Mouse (Mus musculus) C2C12 (cell line): Measurements from ENCODE around the gene C1qtnf3. TPM values are rescaled to one million over a fixed set of nuclear protein-coding genes. Genes with fewer than 3 reads are reported as not detected.

Source experiments
- H3K27me3 ChIP-seq: one replicate; pipeline ENCODE4 v1.6.1; 2011; ENCODE audit not compliant: control insufficient read depth, insufficient read depth, insufficient read length
- H3K36me3 ChIP-seq: one replicate; pipeline ENCODE4 v1.6.1; 2011; ENCODE audit not compliant: control insufficient read depth, insufficient read depth
- H3K4me3 ChIP-seq: one replicate; pipeline ENCODE4 v1.5.1; 2011; ENCODE audit warnings: mild to moderate bottlenecking, control low read depth; ENCODE audit not compliant: poor library complexity, insufficient read depth, severe bottlenecking
- H3K79me2 ChIP-seq: one replicate; pipeline ENCODE4 v1.6.1; 2011; ENCODE audit not compliant: control insufficient read depth, insufficient read depth
- H3K79me3 ChIP-seq: one replicate; pipeline ENCODE4 v1.6.1; 2011; ENCODE audit warnings: low read depth, control low read depth
- H3ac ChIP-seq: one replicate; pipeline ENCODE3; 2011; ENCODE audit warnings: low read depth; ENCODE audit not compliant: control insufficient read depth, insufficient read length
- CEBPB ChIP-seq: IDR thresholded peaks from one replicate; pipeline ENCODE4 v1.6.1; 2011; ENCODE audit warnings: low read depth, mild to moderate bottlenecking, control low read depth, moderate library complexity
- CTCF ChIP-seq: IDR thresholded peaks from one replicate; pipeline ENCODE4 v1.5.1; 2011; ENCODE audit not compliant: control insufficient read depth, insufficient read depth, insufficient read length
- FOSL1 ChIP-seq: IDR thresholded peaks from one replicate; pipeline ENCODE4 v1.8.0; 2011; ENCODE audit warnings: mild to moderate bottlenecking, low read length; ENCODE audit not compliant: poor library complexity, insufficient read depth, severe bottlenecking
- MAX ChIP-seq: IDR thresholded peaks from one replicate; pipeline ENCODE4 v1.6.1; 2011; ENCODE audit warnings: mild to moderate bottlenecking, control low read depth
- MYOD1 ChIP-seq: IDR thresholded peaks from one replicate; pipeline ENCODE4 v1.6.1; 2011; ENCODE audit warnings: low read depth; ENCODE audit not compliant: control insufficient read depth, insufficient read length
- MYOG ChIP-seq: IDR thresholded peaks from one replicate; pipeline ENCODE4 v1.6.1; 2011; ENCODE audit not compliant: control insufficient read depth, insufficient read length; ENCODE audit errors: extremely low read depth
- USF1 ChIP-seq: IDR thresholded peaks from one replicate; pipeline ENCODE4 v1.6.1; 2011; ENCODE audit warnings: low read depth, mild to moderate bottlenecking, control low read depth, moderate library complexity
- polyA plus RNA-seq: library from polyadenylated mRNA; unstranded; fragments of >200 nt; fragmentation: generic; extraction: Trizol; gene quantifications from one replicate; pipeline ENCODE4 v1.2.1, GENCODE M21; 2012; ENCODE audit warnings: missing spikeins

Gene C1qtnf3
- polyA plus RNA-seq, 1 experiment, result 4.4 TPM

DNA sequence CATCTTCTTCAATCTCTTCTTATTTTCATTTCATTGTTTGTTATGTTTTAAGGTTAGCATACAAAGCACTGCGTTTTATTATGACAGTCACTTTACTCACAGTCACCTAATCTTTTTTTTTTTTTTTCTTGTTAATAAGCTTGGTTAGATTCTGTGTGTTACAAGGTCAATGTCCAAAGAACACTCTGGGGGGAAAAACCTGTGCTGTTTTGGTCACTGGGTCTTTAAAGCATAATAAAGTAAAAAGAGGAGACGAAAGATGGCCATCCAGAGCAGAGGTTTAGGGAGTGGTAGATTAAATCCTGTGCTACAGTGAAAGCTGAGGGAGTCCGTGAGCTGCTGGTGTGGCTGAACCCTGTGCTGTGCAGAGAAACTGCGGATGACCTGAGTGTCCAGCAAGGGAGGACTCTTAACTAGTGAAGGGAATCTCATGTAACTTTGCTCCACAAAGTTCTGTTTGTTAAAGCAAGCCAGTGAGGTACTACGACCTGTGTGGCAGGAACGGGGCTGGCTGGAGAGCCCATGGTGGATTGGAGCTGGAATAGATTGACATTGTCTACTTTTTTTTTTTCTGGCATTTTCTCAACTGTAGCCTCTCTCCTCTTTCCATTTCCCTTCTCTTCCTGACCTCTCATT, 2.4 kb downstream of the C1qtnf3 start:
- Histone ChIP-seq H3K36me3 (no peaks in the 10 kb centered on the region), H3K27me3 (no peaks in the 10 kb centered on the region), H3K79me3 (no peaks in the 10 kb centered on the region), H3K4me3 (no peak overlapping the region), H3K79me2 (no peaks in the 10 kb centered on the region), H3ac (no peak overlapping the region)
- TF ChIP-seq CTCF (no peak), MYOG (no peak), MYOD1 (no peak), MAX (no peak), USF1 (no peak), CEBPB (no peak), FOSL1 (no peak)

DNA sequence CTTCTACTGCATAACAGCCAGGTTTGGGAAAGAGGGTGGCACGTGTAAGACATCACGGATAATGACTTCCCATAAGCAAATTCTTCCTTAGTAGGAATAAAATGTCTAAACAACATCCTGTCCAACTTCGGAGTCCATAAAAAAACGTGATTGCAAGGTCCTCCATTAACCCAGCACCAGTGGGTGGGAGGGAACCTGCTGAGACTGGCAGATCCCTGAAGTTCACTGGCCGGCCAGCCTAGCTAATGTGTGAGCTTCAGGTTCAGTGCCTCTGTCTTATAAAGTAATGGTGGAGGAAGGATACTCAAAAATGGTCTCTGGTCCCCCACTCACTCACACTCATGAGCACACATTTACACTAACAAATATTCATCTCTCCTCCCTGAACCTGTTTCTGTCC, 3.0 kb downstream of the C1qtnf3 start:
- no peaks in the 10 kb centered on the region for H3K27me3 ChIP-seq
- no peak for TF ChIP-seq CTCF
- no peak for TF ChIP-seq MYOG
- no peak for TF ChIP-seq MYOD1
- no peak for TF ChIP-seq CEBPB
- TF ChIP-seq USF1, result no peak
- TF ChIP-seq FOSL1, result no peak
- no peak for TF ChIP-seq MAX
- no peak overlapping the region for H3K4me3 ChIP-seq
- no peak overlapping the region for H3ac ChIP-seq
- H3K79me2 ChIP-seq, result no peaks in the 10 kb centered on the region
- no peaks in the 10 kb centered on the region for H3K36me3 ChIP-seq
- no peaks in the 10 kb centered on the region for H3K79me3 ChIP-seq

DNA sequence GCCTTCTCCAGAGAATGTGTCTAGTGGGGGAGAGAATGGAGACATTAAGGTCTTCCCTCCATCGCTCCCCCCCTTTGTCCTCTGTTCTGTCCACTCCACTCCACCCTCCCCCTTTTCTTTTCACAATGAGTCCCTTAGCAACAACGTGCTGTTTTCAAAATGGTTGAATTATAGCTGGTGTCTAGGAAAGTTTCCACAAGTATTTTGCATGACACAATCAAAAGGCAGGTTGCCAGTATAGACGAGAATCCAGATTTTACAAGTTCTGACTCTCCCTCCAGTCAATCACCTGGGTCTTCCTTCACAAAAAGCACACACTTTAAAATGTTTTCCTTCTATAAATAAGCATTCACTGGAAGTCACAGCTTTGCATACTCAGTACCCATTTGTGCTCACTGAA, 4.6 kb downstream of the C1qtnf3 start:
- no peak for TF ChIP-seq MAX
- TF ChIP-seq FOSL1, result no peak
- no peak for TF ChIP-seq MYOG
- TF ChIP-seq CTCF, result no peak
- TF ChIP-seq CEBPB, result no peak
- no peak for TF ChIP-seq MYOD1
- no peak for TF ChIP-seq USF1
- Histone ChIP-seq H3K4me3 (no peak overlapping the region), H3K79me2 (no peaks in the 10 kb centered on the region), H3K79me3 (no peaks in the 10 kb centered on the region), H3ac (no peak overlapping the region), H3K27me3 (no peaks in the 10 kb centered on the region), H3K36me3 (no peaks in the 10 kb centered on the region)

DNA sequence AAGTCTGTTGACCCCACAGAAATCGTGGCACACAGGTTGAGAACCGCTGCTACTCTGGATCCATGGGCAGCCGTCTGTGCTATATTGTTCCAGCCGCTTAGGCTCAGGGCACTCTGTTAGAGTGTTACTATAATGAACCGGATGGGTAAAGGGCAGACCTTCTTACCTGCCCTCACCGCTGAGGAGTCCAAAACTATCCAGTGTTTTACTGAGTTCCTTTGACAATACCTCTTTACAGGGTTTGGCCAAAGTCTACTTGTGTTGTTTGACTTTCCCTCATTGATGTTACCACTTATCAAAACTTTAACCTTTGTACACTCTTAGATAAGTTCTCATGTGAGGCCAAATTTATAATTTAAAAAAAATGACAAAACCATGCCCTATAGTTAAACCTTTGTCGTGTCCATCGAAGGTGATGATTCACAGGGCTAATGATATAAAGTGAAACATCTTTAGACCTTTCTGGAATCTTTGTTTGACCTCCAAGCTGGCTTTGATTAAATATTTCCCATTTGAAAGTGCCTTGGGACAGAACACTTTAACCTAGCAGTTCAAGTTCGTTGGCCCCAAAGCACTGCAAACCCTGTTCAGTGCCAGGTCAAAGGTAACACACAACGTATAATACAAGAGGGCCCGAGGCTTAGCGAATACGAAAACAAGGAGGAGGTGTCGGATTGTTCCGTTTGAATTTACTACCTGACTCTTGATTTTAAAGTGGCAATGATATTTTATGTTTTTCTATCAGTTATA, 7.3 kb downstream of the C1qtnf3 start:
- TF ChIP-seq FOSL1 (no peak), MYOD1 (no peak), USF1 (no peak), CTCF (no peak), CEBPB (no peak), MYOG (no peak), MAX (no peak)

DNA sequence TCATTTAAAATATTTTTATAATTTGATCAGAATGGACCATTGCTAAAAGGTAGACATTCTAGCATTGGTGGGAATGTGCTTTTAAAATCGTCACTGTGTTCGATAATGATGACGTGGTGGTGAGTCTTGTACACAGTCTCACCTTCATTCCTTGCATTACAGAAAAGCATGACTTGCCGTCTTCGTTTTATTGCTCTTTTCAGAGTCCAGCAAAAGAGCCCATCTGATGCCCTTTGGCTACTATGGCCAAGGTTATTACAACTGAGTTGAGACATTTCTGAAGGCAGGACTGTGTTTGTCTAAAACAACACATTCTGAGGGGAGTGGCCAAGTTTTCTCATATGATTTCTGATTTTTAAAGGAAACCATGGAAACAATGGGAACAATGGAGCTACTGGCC, 8.1 kb downstream of the C1qtnf3 start:
- H3K79me3 ChIP-seq, result no peaks in the 10 kb centered on the region
- H3K36me3 ChIP-seq, result no peaks in the 10 kb centered on the region
- H3K79me2 ChIP-seq, result no peaks in the 10 kb centered on the region
- TF ChIP-seq MAX (no peak), MYOG (no peak), CEBPB (no peak), MYOD1 (no peak), CTCF (no peak), FOSL1 (no peak), USF1 (no peak)
- no peak overlapping the region for H3ac ChIP-seq
- no peaks in the 10 kb centered on the region for H3K27me3 ChIP-seq
- no peak overlapping the region for H3K4me3 ChIP-seq

More for the DNA sequence above, 7.3 kb downstream of the C1qtnf3 start:
- Histone ChIP-seq H3K79me2 (no peaks in the 10 kb centered on the region), H3K79me3 (no peaks in the 10 kb centered on the region), H3ac (no peak overlapping the region), H3K4me3 (no peak overlapping the region), H3K27me3 (no peaks in the 10 kb centered on the region), H3K36me3 (no peaks in the 10 kb centered on the region)

DNA sequence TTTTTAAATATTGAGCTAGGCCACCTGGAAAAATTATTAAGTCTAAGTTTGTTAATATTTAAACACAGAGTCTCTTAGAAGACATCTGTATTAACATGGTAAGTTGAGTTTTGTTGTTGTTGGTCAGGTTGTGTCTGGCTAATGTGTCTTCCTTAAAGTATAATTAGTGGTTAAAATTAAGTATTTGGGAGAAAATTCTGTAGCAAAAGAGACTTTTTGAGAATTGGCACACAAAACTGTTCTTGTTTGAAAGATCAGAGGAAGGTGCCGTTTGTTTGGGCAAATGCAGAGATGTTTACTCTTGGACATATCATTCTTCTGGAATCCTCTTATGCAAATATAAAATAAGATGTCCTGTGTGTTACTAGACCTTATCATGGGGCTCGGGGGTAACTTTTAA, 10.5 kb downstream of the C1qtnf3 start:
- H3K4me3 ChIP-seq, result no peak overlapping the region
- H3K36me3 ChIP-seq, result no peaks in the 10 kb centered on the region
- H3K79me3 ChIP-seq, result no peaks in the 10 kb centered on the region
- no peaks in the 10 kb centered on the region for H3K79me2 ChIP-seq
- H3K27me3 ChIP-seq, result no peaks in the 10 kb centered on the region
- no peak overlapping the region for H3ac ChIP-seq
- no peak for TF ChIP-seq CEBPB
- TF ChIP-seq USF1, result no peak
- TF ChIP-seq MYOD1, result no peak
